Mouse (Mus musculus) heart, embryonic 10.5 days (tissue): ENCODE results near the gene Pld6. TPM values are rescaled to one million over a fixed set of nuclear protein-coding genes. Genes with fewer than 3 reads are reported as not detected.
A peak's percentile ranks its signal among the peaks of the same experiment; 100 is the strongest.
"Not testable (repeated sequence)": the region's sequence is repeated elsewhere in the genome, so short reads cannot be mapped to it uniquely, and the experiment has no call there.

Experiments used
- DNase-seq: peaks from one replicate; pipeline ENCODE4 v3.0.0-alpha.2; 2017; ENCODE audit warnings: low spot score
- H3K27ac ChIP-seq: fragments of 300-500 bp; sonication (generic); 2 replicates; pipeline ENCODE4 v1.5.1; 2016; ENCODE audit warnings: mild to moderate bottlenecking
- H3K27me3 ChIP-seq: fragments of 300-500 bp; sonication (generic); 2 replicates; pipeline ENCODE4 v1.6.1; 2016; ENCODE audit warnings: mild to moderate bottlenecking; ENCODE audit not compliant: poor library complexity, insufficient read depth, severe bottlenecking
- H3K36me3 ChIP-seq: fragments of 300-500 bp; sonication (generic); 2 replicates; pipeline ENCODE4 v1.6.1; 2016; ENCODE audit warnings: mild to moderate bottlenecking, moderate library complexity
- H3K4me1 ChIP-seq: fragments of 300-500 bp; sonication (generic); 2 replicates; pipeline ENCODE4 v1.6.1; 2016; ENCODE audit warnings: mild to moderate bottlenecking
- H3K4me3 ChIP-seq: fragments of 300-500 bp; sonication (generic); 2 replicates; pipeline ENCODE4 v1.5.1; 2016; ENCODE audit warnings: mild to moderate bottlenecking, moderate library complexity
- H3K9me3 ChIP-seq: fragments of 300-500 bp; sonication (generic); 2 replicates; pipeline ENCODE4 v1.6.1; 2016; ENCODE audit warnings: mild to moderate bottlenecking, moderate library complexity
- WGBS: fragments of 180-500 bp; shearing (Covaris S2); methylation state at CpG from one replicate; pipeline ENCODE4 v1.1.7; 2016; 5-methylcytosine and 5-hydroxymethylcytosine counted together
- polyA plus RNA-seq: library from polyadenylated mRNA; unstranded; fragments of >200 nt; fragmentation: Nextera tagmentation; extraction: Ambion mirVana; gene quantifications from 2 replicates; pipeline ENCODE4 v1.2.1, GENCODE M21; 2016

Gene Pld6
- polyA plus RNA-seq, 1 experiment from 2014 or later = 5.3 TPM

DNA sequence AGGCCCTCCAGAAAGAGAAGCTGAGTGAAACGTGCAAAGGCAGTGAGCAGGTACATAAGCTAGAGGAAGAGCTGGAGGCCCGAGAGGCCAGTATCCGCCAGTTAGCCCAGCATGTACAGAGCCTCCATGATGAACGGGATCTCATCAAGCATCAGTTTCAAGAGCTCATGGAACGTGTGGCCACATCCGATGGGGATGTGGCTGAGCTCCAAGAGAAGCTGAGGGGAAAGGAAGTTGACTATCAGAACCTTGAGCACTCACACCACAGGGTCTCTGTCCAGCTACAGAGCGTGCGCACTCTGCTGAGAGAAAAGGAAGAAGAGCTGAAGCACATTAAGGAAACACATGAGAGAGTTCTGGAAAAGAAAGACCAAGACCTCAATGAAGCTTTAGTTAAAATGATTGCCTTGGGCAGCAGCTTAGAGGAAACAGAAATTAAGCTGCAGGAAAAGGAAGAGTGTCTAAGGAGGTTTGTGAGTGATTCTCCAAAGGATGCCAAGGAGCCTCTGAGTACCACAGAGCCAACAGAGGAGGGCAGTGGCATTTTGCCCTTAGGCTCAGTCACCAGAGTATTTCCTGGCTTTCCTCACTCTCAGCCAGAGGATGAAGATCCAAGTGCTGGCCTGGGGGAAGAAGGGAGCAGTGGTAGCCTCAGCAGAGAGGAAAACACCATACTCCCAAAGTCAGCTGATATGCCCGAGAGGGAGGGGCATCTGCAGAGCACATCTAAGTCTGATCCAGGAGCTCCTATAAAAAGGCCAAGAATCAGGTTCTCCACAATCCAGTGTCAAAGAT lies 29.1 kb downstream of the Pld6 start:
- peaks cover 95% of the 10 kb centered on the region for H3K36me3 ChIP-seq
- no peak overlapping the region for H3K4me3 ChIP-seq
- H3K27me3 ChIP-seq = no peaks in the 10 kb centered on the region
- peaks cover 14% of the 10 kb centered on the region for H3K4me1 ChIP-seq
- DNase-seq = no peak
- 0 out of 2 replicates have a peak overlapping the region, but pooled peaks have one; percentile 32 for H3K27ac ChIP-seq
- no peaks in the 10 kb centered on the region for H3K9me3 ChIP-seq
- WGBS = 89% methylated on average over 9 of the region's 9 CpGs

- no peak overlapping the region for H3K4me3 ChIP-seq
- no peak for DNase-seq
- peaks cover 14% of the 10 kb centered on the region for H3K4me1 ChIP-seq
- H3K9me3 ChIP-seq = no peaks in the 10 kb centered on the region
- no peak overlapping the region for H3K27ac ChIP-seq
- peaks cover 99% of the 10 kb centered on the region for H3K36me3 ChIP-seq
- WGBS = 91% methylated on average over 4 of the region's 4 CpGs
- no peaks in the 10 kb centered on the region for H3K27me3 ChIP-seq
Measured at GRCm38 (mm10) chr11:59756351-59756750, 31.1 kb downstream of the Pld6 start.

- DNase-seq = no peak
- no peak overlapping the region for H3K27ac ChIP-seq
- no peaks in the 10 kb centered on the region for H3K27me3 ChIP-seq
- WGBS = 93% methylated on average over 6 of the region's 6 CpGs
- no peaks in the 10 kb centered on the region for H3K9me3 ChIP-seq
- peaks cover 99% of the 10 kb centered on the region for H3K36me3 ChIP-seq
- H3K4me1 ChIP-seq = peaks cover 11% of the 10 kb centered on the region
- no peak overlapping the region for H3K4me3 ChIP-seq
Measured at GRCm38 (mm10) chr11:59754504-59754903, 32.9 kb downstream of the Pld6 start.

DNA sequence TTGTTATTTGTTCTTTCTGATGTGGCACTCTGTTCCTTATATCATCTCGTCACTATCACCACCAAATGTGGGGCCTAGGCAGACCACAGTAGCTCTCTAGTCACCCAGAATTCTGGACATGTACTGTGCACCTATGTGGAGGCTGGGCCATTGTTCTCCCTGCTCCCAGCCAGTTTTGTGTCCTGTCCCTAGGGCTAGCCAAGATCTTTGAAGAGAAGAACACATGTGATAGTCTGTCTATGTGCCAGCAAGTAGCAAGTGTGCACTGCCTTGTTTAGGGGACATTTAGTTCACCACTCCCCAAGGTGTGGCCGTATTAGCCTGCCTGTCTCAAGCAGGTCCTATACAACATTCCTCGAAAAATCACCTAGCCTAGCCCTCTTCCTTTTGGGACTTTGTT lies 38.4 kb downstream of the Pld6 start:
- no peak overlapping the region for H3K4me3 ChIP-seq
- no peak for DNase-seq
- no peaks in the 10 kb centered on the region for H3K9me3 ChIP-seq
- peaks cover 79% of the 10 kb centered on the region for H3K36me3 ChIP-seq
- H3K4me1 ChIP-seq = no peaks in the 10 kb centered on the region
- H3K27ac ChIP-seq = no peak overlapping the region
- 89% methylated on average over 3 of the region's 3 CpGs for WGBS
- H3K27me3 ChIP-seq = no peaks in the 10 kb centered on the region

GRCm38 (mm10) chr11:59746614-59747013 lies 40.8 kb downstream of the Pld6 start:
- Histone ChIP-seq H3K4me3 (no peak overlapping the region), H3K27me3 (no peaks in the 10 kb centered on the region), H3K36me3 (peaks cover 79% of the 10 kb centered on the region), H3K9me3 (no peaks in the 10 kb centered on the region), H3K27ac (no peak overlapping the region), H3K4me1 (0 out of 2 replicates have a peak, but pooled peaks cover 4% of the 10 kb centered on the region)
- 84% methylated on average over 2 of the region's 2 CpGs for WGBS
- DNase-seq = no peak

- H3K36me3 ChIP-seq = peaks cover 79% of the 10 kb centered on the region
Measured at GRCm38 (mm10) chr11:59745851-59746250, 41.6 kb downstream of the Pld6 start.

DNA sequence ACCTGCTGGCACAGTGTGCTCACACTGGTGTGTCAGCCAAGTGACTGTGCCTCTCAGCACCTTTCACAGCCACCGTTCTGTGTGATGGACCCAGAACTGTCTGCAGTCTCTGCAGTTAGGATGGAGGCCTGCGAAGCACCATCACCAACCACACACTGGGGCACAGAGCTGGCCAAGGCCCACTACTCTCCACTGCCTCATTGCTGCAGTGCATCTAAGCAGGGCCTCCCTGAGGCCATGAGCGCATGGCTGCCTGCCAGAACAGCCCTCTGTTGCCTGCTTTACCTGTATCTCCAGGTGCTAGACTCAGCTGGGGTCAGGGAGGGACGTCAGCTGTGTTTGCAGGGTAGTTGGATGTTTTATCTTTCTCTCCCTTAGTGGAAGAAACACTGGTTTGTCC lies 43.1 kb downstream of the Pld6 start:
- 94% methylated on average over 4 of the region's 4 CpGs for WGBS
- H3K27ac ChIP-seq = no peak overlapping the region
- no peaks in the 10 kb centered on the region for H3K27me3 ChIP-seq
- no peak overlapping the region for H3K4me3 ChIP-seq
- H3K4me1 ChIP-seq = 0 out of 2 replicates have a peak, but pooled peaks cover 4% of the 10 kb centered on the region
- no peaks in the 10 kb centered on the region for H3K9me3 ChIP-seq
- no peak for DNase-seq
- H3K36me3 ChIP-seq = peaks cover 79% of the 10 kb centered on the region

More at GRCm38 (mm10) chr11:59745851-59746250, 41.6 kb downstream of the Pld6 start:
- DNase-seq = no peak
- H3K4me1 ChIP-seq = 0 out of 2 replicates have a peak, but pooled peaks cover 4% of the 10 kb centered on the region
- H3K9me3 ChIP-seq = no peaks in the 10 kb centered on the region
- WGBS = 89% methylated on average over 5 of the region's 5 CpGs
- no peak overlapping the region for H3K27ac ChIP-seq
- no peaks in the 10 kb centered on the region for H3K27me3 ChIP-seq
- no peak overlapping the region for H3K4me3 ChIP-seq

DNA sequence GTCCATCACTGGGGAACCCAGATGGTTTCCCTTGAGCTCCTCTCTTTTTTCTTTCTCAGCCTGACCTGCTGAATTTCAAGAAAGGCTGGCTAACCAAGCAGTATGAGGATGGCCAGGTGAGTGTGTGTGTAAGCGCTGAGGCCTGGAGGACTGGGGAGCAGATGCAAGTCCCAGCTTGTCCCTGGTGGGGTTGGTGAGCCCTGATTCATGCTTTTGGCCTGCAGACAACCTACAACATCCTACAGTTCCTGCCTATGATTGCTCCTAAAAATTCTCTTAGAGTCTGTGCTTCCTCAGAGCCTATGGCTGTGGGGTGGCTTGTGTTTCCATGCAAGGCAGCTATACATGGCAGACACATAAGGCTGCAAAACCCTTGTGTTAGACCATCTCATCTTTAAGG lies 43.7 kb downstream of the Pld6 start:
- Histone ChIP-seq H3K4me1 (0 out of 2 replicates have a peak, but pooled peaks cover 4% of the 10 kb centered on the region), H3K27ac (no peak overlapping the region), H3K4me3 (no peak overlapping the region), H3K9me3 (no peaks in the 10 kb centered on the region), H3K36me3 (peaks cover 78% of the 10 kb centered on the region), H3K27me3 (no peaks in the 10 kb centered on the region)
- DNase-seq = no peak
- 100% methylated on average over 1 of the region's 1 CpGs for WGBS

DNA sequence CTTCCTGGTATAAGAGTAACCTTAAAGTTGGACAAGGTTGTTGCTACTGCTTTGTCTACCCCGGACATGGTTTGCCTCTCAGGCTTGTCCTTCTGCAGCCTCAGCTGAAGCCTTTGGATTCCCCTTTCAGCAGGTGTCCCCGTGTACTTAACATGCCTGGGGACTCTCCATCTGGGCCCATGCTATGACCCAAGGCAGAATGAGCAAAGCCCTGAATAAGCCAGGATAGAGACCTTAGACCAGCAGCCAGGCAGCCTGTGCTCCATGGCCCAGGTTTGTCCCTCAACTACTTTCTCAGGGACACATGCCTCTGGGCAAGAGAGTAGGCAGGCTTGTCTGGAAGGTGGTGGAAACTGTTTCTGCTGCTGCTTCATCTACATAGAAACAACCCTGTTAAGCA lies 44.1 kb downstream of the Pld6 start:
- 95% methylated on average over 2 of the region's 2 CpGs for WGBS
- H3K4me3 ChIP-seq = no peak overlapping the region
- no peak for DNase-seq
- H3K36me3 ChIP-seq = peaks cover 78% of the 10 kb centered on the region
- 0 out of 2 replicates have a peak, but pooled peaks cover 4% of the 10 kb centered on the region for H3K4me1 ChIP-seq
- no peaks in the 10 kb centered on the region for H3K27me3 ChIP-seq
- H3K9me3 ChIP-seq = no peaks in the 10 kb centered on the region
- H3K27ac ChIP-seq = no peak overlapping the region

- DNase-seq = no peak
- Histone ChIP-seq H3K27me3 (no peaks in the 10 kb centered on the region), H3K9me3 (no peaks in the 10 kb centered on the region), H3K4me1 (0 out of 2 replicates have a peak, but pooled peaks cover 4% of the 10 kb centered on the region), H3K36me3 (peaks cover 87% of the 10 kb centered on the region), H3K4me3 (no peak overlapping the region), H3K27ac (no peak overlapping the region)
- 97% methylated on average over 5 of the region's 5 CpGs for WGBS
Measured at GRCm38 (mm10) chr11:59741915-59742314, 45.5 kb downstream of the Pld6 start.

GRCm38 (mm10) chr11:59739996-59740395 lies 47.4 kb downstream of the Pld6 start:
- no peak for DNase-seq
- Histone ChIP-seq H3K4me1 (0 out of 2 replicates have a peak, but pooled peaks cover 4% of the 10 kb centered on the region), H3K27ac (no peak overlapping the region), H3K36me3 (peaks cover 95% of the 10 kb centered on the region), H3K27me3 (no peaks in the 10 kb centered on the region), H3K4me3 (no peak overlapping the region), H3K9me3 (no peaks in the 10 kb centered on the region)
- 88% methylated on average over 2 of the region's 2 CpGs for whole genome bisulfite sequencing

- Histone ChIP-seq H3K4me1 (0 out of 2 replicates have a peak, but pooled peaks cover 9% of the 10 kb centered on the region), H3K27ac (no peak overlapping the region), H3K9me3 (no peaks in the 10 kb centered on the region), H3K4me3 (no peak overlapping the region), H3K36me3 (peaks cover 87% of the 10 kb centered on the region), H3K27me3 (no peaks in the 10 kb centered on the region)
- 92% methylated on average over 12 of the region's 12 CpGs for WGBS
- DNase-seq = no peak
Measured at GRCm38 (mm10) chr11:59737250-59737649, 50.2 kb downstream of the Pld6 start.

DNA sequence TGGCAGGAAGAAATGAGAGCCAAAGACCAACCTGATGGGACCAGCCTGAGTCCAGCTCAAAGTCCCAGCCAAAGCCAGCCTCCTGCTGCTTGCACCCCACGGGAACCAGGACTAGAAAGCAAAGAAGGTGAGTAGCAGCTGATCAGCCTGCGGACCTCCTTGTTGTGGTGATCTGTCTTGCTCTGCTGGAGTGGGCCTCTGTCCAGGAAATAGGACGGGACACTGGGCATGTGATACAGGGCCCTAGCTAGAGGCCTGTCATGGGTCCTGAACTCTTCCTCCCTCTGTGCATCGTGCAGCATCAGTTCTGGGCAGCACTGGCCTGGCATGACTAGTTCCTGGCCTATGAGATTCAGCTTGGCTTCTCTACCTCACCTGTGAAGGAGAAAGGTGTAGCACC lies 51.5 kb downstream of the Pld6 start:
- not testable (repeated sequence) for H3K4me3 ChIP-seq, H3K9me3 ChIP-seq, H3K27me3 ChIP-seq, H3K27ac ChIP-seq, DNase-seq
- peaks cover 84% of the 10 kb centered on the region for H3K36me3 ChIP-seq
- H3K4me1 ChIP-seq = 0 out of 2 replicates have a peak, but pooled peaks cover 11% of the 10 kb centered on the region
- WGBS = 91% methylated on average over 4 of the region's 4 CpGs
